Mouse (Mus musculus) ES-E14 (cell line): ENCODE data around the gene Capza1.

Source experiments
- CHD2 ChIP-seq: IDR thresholded peaks from 2 replicates; pipeline ENCODE4 v1.6.1; 2014; ENCODE audit warnings: mild to moderate bottlenecking, low read depth, low read length, inconsistent platforms
- HCFC1 ChIP-seq: IDR thresholded peaks from 2 replicates; pipeline ENCODE4 v1.6.1; 2012; ENCODE audit warnings: low read length, inconsistent platforms, borderline replicate concordance; ENCODE audit not compliant: insufficient read depth
- MAFK ChIP-seq: IDR thresholded peaks from 2 replicates; pipeline ENCODE4 v1.6.1; 2014; ENCODE audit warnings: mild to moderate bottlenecking, low read depth, low read length, inconsistent platforms; ENCODE audit not compliant: insufficient read depth
- ZC3H11A ChIP-seq: IDR thresholded peaks from 2 replicates; pipeline ENCODE4 v1.6.1; 2012; ENCODE audit warnings: low read depth, mild to moderate bottlenecking, inconsistent platforms, low read length, borderline replicate concordance
- ZNF384 ChIP-seq: IDR thresholded peaks from 2 replicates; pipeline ENCODE4 v1.6.1; 2012; ENCODE audit warnings: low read depth, low read length, inconsistent platforms

- TF ChIP-seq CHD2 (no peak), MAFK (no peak), HCFC1 (no peak), ZC3H11A (no peak), ZNF384 (no peak)
These were observed 49.0 kb downstream of the Capza1 start for GRCm38 (mm10) chr3:104815346-104815745.
